Mouse (Mus musculus): ENCODE results near the gene Gaa. TPM values are rescaled to one million over a fixed set of nuclear protein-coding genes. Genes with fewer than 3 reads are reported as not detected.

The Gaa gene
- total and polyA plus RNA-seq, 3 experiments, result 19.6 to 105 (median 93.2) TPM

GRCm38 (mm10) chr11:119297996-119298395 is 30.3 kb downstream of the Gaa start:
- peak; percentile 33 for DNase-seq (ENCODE audit: extremely low read depth)
- dilution Hi-C loops (cut with MboI; ENCODE audit: extremely low pct_ligation_motif_present, extremely low pct_unique_long_range_greater_than_20kb, low sequenced_read_pairs), result no loop called here
- Histone ChIP-seq H3K36me3 (replicated peaks in 1 of 2; ENCODE audit: control insufficient read depth in 1 of 2, insufficient read depth in 1 of 2, low read length in 1 of 2) (peaks cover 50 to 53% of the 10 kb centered on the region in 2 experiments), H3K27me3 (replicated peaks) (peaks cover 24% of the 10 kb centered on the region), H3K79me2 (replicated peaks; ENCODE audit: control insufficient read depth, extremely low read depth, insufficient read depth, poor library complexity, severe bottlenecking) (peaks cover 41% of the 10 kb centered on the region), H3K4me1 (ENCODE audit: control insufficient read depth in 1 of 2, insufficient read depth in 2 of 2) (peaks cover 7 to 21% of the 10 kb centered on the region in 2 experiments), H3K9me3 (replicated peaks; ENCODE audit: low read length) (no peaks in the 10 kb centered on the region), H3K4me3 (replicated peaks in 1 of 3; ENCODE audit: low read depth in 2 of 3, low read length in 2 of 3, poor library complexity in 1 of 3) (peak overlapping the region in 2 of 3 experiments; percentile 7 to 89), H3K4me2 (ENCODE audit: insufficient read depth, low read depth, poor library complexity, severe bottlenecking) (peak overlapping the region; percentile 97), H3K27ac (ENCODE audit: insufficient read depth, low read depth) (no peak overlapping the region), H3K9ac (ENCODE audit: insufficient read depth, low read depth) (peak overlapping the region; percentile 93)
- in situ Hi-C loops (cut with MboI; ENCODE audit: low pct_ligation_motif_present, low pct_unique_long_range_greater_than_20kb, low sequenced_read_pairs), result no loop called here
- TF ChIP-seq ELF1 (IDR thresholded peaks at IDR 0.05; ENCODE audit: low read depth, low read length) (peak; percentile 61), GABPA (IDR thresholded peaks at IDR 0.05; ENCODE audit: insufficient replicate concordance, low read depth, low read length) (no peak), USF2 (conservative IDR thresholded peaks at IDR 0.05; ENCODE audit: low read depth, low read length) (no peak)

GRCm38 (mm10) chr11:119298917-119299316 is 31.2 kb downstream of the Gaa start:
- dilution Hi-C loops (cut with MboI; ENCODE audit: extremely low pct_ligation_motif_present, extremely low pct_unique_long_range_greater_than_20kb, low sequenced_read_pairs) (no loop called here), in situ Hi-C loops (cut with MboI; ENCODE audit: low pct_ligation_motif_present, low pct_unique_long_range_greater_than_20kb, low sequenced_read_pairs) (no loop called here)
- TF ChIP-seq MEF2A (IDR thresholded peaks at IDR 0.05; ENCODE audit: borderline replicate concordance, low read depth, low read length), result no peak
- TF ChIP-seq CHD2 (IDR thresholded peaks at IDR 0.05; ENCODE audit: low read length), result 0 out of 2 replicates have a peak, but pooled peaks have one; percentile 44
- peak; percentile 41; the same call in 1 of the 2 replicates for TF ChIP-seq ZNF384 (IDR thresholded peaks at IDR 0.05; ENCODE audit: low read depth, low read length)
- Histone ChIP-seq H3K4me3 (replicated peaks in 1 of 3; ENCODE audit: low read depth in 2 of 3, low read length in 2 of 3, poor library complexity in 1 of 3) (peak overlapping the region; percentile 79 to 99 (median 89)), H3K9me3 (replicated peaks; ENCODE audit: low read length) (no peaks in the 10 kb centered on the region), H3K4me2 (ENCODE audit: insufficient read depth, low read depth, poor library complexity, severe bottlenecking) (peak overlapping the region; percentile 97), H3K27ac (ENCODE audit: insufficient read depth, low read depth) (no peak overlapping the region), H3K27me3 (replicated peaks) (peaks cover 34% of the 10 kb centered on the region), H3K79me2 (replicated peaks; ENCODE audit: control insufficient read depth, extremely low read depth, insufficient read depth, poor library complexity, severe bottlenecking) (peaks cover 41% of the 10 kb centered on the region), H3K36me3 (replicated peaks in 1 of 2; ENCODE audit: control insufficient read depth in 1 of 2, insufficient read depth in 1 of 2, low read length in 1 of 2) (peaks cover 41 to 43% of the 10 kb centered on the region in 2 experiments), H3K9ac (ENCODE audit: insufficient read depth, low read depth) (peak overlapping the region; percentile 93), H3K4me1 (ENCODE audit: control insufficient read depth in 1 of 2, insufficient read depth in 2 of 2) (peaks cover 7 to 21% of the 10 kb centered on the region in 2 experiments)
- no peak for DNase-seq (ENCODE audit: extremely low read depth)

GRCm38 (mm10) chr11:119299391-119300245 is 31.9 kb downstream of the Gaa start, which contains the start of gene Eif4a3:
Gene Eif4a3, minus strand, starts transcription at chr11:119300089.
- Histone ChIP-seq H3K9me3 (replicated peaks; ENCODE audit: low read length) (no peaks in the 10 kb centered on the region), H3K4me1 (ENCODE audit: control insufficient read depth in 1 of 2, insufficient read depth in 2 of 2) (peaks cover 7 to 21% of the 10 kb centered on the region in 2 experiments), H3K27ac (ENCODE audit: insufficient read depth, low read depth) (peak within 1 kb of the TSS; percentile 51), H3K79me2 (replicated peaks; ENCODE audit: control insufficient read depth, extremely low read depth, insufficient read depth, poor library complexity, severe bottlenecking) (peaks cover 41% of the 10 kb centered on the region), H3K27me3 (replicated peaks) (peaks cover 41% of the 10 kb centered on the region), H3K4me3 (replicated peaks in 1 of 3; ENCODE audit: low read depth in 2 of 3, low read length in 2 of 3, poor library complexity in 1 of 3) (peak within 1 kb of the TSS; percentile 79 to 99 (median 89)), H3K4me2 (ENCODE audit: insufficient read depth, low read depth, poor library complexity, severe bottlenecking) (peak within 1 kb of the TSS; percentile 97), H3K9ac (ENCODE audit: insufficient read depth, low read depth) (peak within 1 kb of the TSS; percentile 93), H3K36me3 (replicated peaks in 1 of 2; ENCODE audit: control insufficient read depth in 1 of 2, insufficient read depth in 1 of 2, low read length in 1 of 2) (peaks cover 34 to 36% of the 10 kb centered on the region in 2 experiments)
- dilution Hi-C loops (cut with MboI; ENCODE audit: extremely low pct_ligation_motif_present, extremely low pct_unique_long_range_greater_than_20kb, low sequenced_read_pairs), result no loop called here
- DNase-seq (ENCODE audit: extremely low read depth), result peak; percentile 96
- in situ Hi-C loops (cut with MboI; ENCODE audit: low pct_ligation_motif_present, low pct_unique_long_range_greater_than_20kb, low sequenced_read_pairs), result no loop called here
- peak; percentile 100 for TF ChIP-seq CHD2 (IDR thresholded peaks at IDR 0.05; ENCODE audit: low read length)
- no peak; the same call in 1 of the 2 replicates for TF ChIP-seq UBTF (IDR thresholded peaks at IDR 0.05; ENCODE audit: low read depth, low read length)
- peak; percentile 95 for TF ChIP-seq HCFC1 (IDR thresholded peaks at IDR 0.05; ENCODE audit: low read depth, low read length)
- TF ChIP-seq EP300 (IDR thresholded peaks at IDR 0.05; ENCODE audit: low read length), result no peak
- TF ChIP-seq NELFE (IDR thresholded peaks at IDR 0.05; ENCODE audit: low read depth, low read length), result peak; percentile 97
- peak; percentile 71; the same call in 1 of the 2 replicates for TF ChIP-seq GABPA (IDR thresholded peaks at IDR 0.05; ENCODE audit: insufficient replicate concordance, low read depth, low read length)
- TF ChIP-seq SIN3A (IDR thresholded peaks at IDR 0.05; ENCODE audit: low read length), result no peak
- TF ChIP-seq NRF1 (IDR thresholded peaks at IDR 0.05; ENCODE audit: low read depth, low read length), result peak; percentile 66
- no peak for TF ChIP-seq MAZ (IDR thresholded peaks at IDR 0.05; ENCODE audit: low read depth, low read length)
- TF ChIP-seq MEF2A (IDR thresholded peaks at IDR 0.05; ENCODE audit: borderline replicate concordance, low read depth, low read length), result peak; percentile 44; the same call in 1 of the 2 replicates
- TF ChIP-seq MXI1 (IDR thresholded peaks at IDR 0.05; ENCODE audit: low read depth, low read length), result no peak
- no peak for TF ChIP-seq CHD1 (IDR thresholded peaks at IDR 0.05; ENCODE audit: low read depth, low read length)
- peak; percentile 98 for TF ChIP-seq KAT2A (IDR thresholded peaks at IDR 0.05; ENCODE audit: insufficient replicate concordance, low read length)
- no peak for TF ChIP-seq SMC3 (IDR thresholded peaks at IDR 0.05; ENCODE audit: low read depth, low read length)
- TF ChIP-seq POLR2AphosphoS2 (IDR thresholded peaks at IDR 0.05; ENCODE audit: low read depth, low read length), result peak; percentile 89; the same call in 1 of the 2 replicates
- no peak for TF ChIP-seq BHLHE40 (IDR thresholded peaks at IDR 0.05; ENCODE audit: low read depth, low read length)
- peak; percentile 91 for TF ChIP-seq TCF12 (IDR thresholded peaks at IDR 0.05; ENCODE audit: low read depth, low read length)
- peak; percentile 60; the same call in 1 of the 2 replicates for TF ChIP-seq MYC (IDR thresholded peaks at IDR 0.05; ENCODE audit: low read depth, low read length)
- peak; percentile 61; the same call in 1 of the 2 replicates for TF ChIP-seq TBP (conservative IDR thresholded peaks at IDR 0.05; ENCODE audit: low read depth, low read length)

Data from CH12.LX (cell line).